Mouse (Mus musculus) gastrocnemius, adult 8-10 months (tissue): Measurements from ENCODE around the gene Slc9a6. TPM values are rescaled to one million over a fixed set of nuclear protein-coding genes. Genes with fewer than 3 reads are reported as not detected.

Source experiments
- DNase-seq, 2 experiments: peaks; one replicate each; pipeline ENCODE4 v3.0.0; 2022; ENCODE audit warnings: low spot score in 2 of 2
- total RNA-seq, 4 experiments: library from RNA; stranded (reverse); gene quantifications; 2 replicates each; pipeline ENCODE4 v1.2.4; 2022

The Slc9a6 gene
- total RNA-seq, 4 experiments from 2014 or later = 25.9 to 29.6 (median 27.1) TPM

- no peak for DNase-seq
Observed at GRCm38 (mm10) chrX:56665226-56665973, 55.8 kb downstream of the Slc9a6 start.

- no peak for DNase-seq
Observed at GRCm38 (mm10) chrX:56667296-56667695, 57.7 kb downstream of the Slc9a6 start.

- DNase-seq = no peak
Observed at GRCm38 (mm10) chrX:56668051-56668450, 58.5 kb downstream of the Slc9a6 start.

- no peak for DNase-seq
Observed at GRCm38 (mm10) chrX:56668501-56668900, 58.9 kb downstream of the Slc9a6 start.

- DNase-seq = no peak
Observed at GRCm38 (mm10) chrX:56675556-56675955, 66.0 kb downstream of the Slc9a6 start.

GRCm38 (mm10) chrX:56677736-56678135 is 68.2 kb downstream of the Slc9a6 start:
- no peak for DNase-seq

GRCm38 (mm10) chrX:56679066-56679465 is 69.5 kb downstream of the Slc9a6 start:
- DNase-seq = no peak

- DNase-seq = no peak
Observed at GRCm38 (mm10) chrX:56682156-56682720, 72.7 kb downstream of the Slc9a6 start.

GRCm38 (mm10) chrX:56683521-56683920 is 74.0 kb downstream of the Slc9a6 start:
- peak in 1 of 2 experiments; percentile 11 for DNase-seq

GRCm38 (mm10) chrX:56692554-56692953 is 83.0 kb downstream of the Slc9a6 start:
- no peak for DNase-seq

- no peak for DNase-seq
Observed at GRCm38 (mm10) chrX:56694539-56694938, 85.0 kb downstream of the Slc9a6 start.

- DNase-seq = no peak
Observed at GRCm38 (mm10) chrX:56697199-56697780, 87.7 kb downstream of the Slc9a6 start.

- no peak for DNase-seq
Observed at GRCm38 (mm10) chrX:56697886-56698285, 88.3 kb downstream of the Slc9a6 start.

- DNase-seq = no peak
Observed at GRCm38 (mm10) chrX:56701261-56701660, 91.7 kb downstream of the Slc9a6 start.

- DNase-seq = no peak
Observed at GRCm38 (mm10) chrX:56703965-56704562, 94.5 kb downstream of the Slc9a6 start.

- no peak for DNase-seq
Observed at GRCm38 (mm10) chrX:56708592-56709370, 99.2 kb downstream of the Slc9a6 start.

- DNase-seq = no peak
Observed at GRCm38 (mm10) chrX:56710522-56710921, 101.0 kb downstream of the Slc9a6 start.

- no peak for DNase-seq
Observed at GRCm38 (mm10) chrX:56712666-56713065, 103.1 kb downstream of the Slc9a6 start.
